Mouse (Mus musculus) G1E (cell line): ENCODE measurements around the gene Atf6.

ENCODE experiments used
- CTCF ChIP-seq: IDR thresholded peaks from 2 replicates; pipeline ENCODE4 v1.5.1; 2012; ENCODE audit warnings: low read depth, low read length, inconsistent platforms, mixed read lengths
- GATA1 ChIP-seq: IDR thresholded peaks from 2 replicates; pipeline ENCODE4 v1.6.1; 2012; ENCODE audit warnings: borderline replicate concordance, low read length, inconsistent platforms, mixed read lengths
- TAL1 ChIP-seq: conservative IDR thresholded peaks from 2 replicates; pipeline ENCODE4 v1.6.1; 2012; ENCODE audit warnings: low read depth, low read length, inconsistent platforms, mixed read lengths

GRCm38 (mm10) chr1:170875676-170876075 is 8.1 kb upstream of the Atf6 start:
- TF ChIP-seq CTCF (no peak), GATA1 (no peak), TAL1 (no peak)
